Mouse (Mus musculus) layer of hippocampus, adult 9-10 months (tissue): ENCODE data around the gene Zfp82.

ENCODE experiments used
- DNase-seq: peaks from one replicate; pipeline ENCODE4 v3.0.0; 2022; ENCODE audit warnings: low spot score

Zfp82 gene

GRCm38 (mm10) chr7:30048126-30048525, 24.6 kb downstream of the Zfp82 start:
- DNase-seq, result peak; percentile 29

DNA sequence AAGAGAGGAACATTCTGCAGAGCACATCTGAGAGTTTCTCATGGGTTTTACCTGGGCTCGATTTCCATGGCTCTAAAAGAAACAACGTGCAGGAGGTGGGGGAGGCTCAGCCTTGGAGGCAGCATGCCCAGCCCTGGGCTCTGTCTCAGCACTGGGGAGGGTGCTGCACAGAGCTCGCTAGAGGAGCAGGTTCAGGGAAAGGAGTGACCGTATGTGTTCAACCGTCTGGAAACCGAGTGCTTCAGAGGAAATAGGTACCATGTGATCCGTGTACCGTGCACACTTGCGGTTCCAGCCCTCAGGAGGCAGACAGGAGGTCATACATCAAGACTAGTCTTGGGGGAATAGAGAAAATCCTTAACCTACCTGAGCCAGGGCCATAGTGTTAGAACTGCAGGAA, 28.3 kb downstream of the Zfp82 start:
- no peak for DNase-seq

GRCm38 (mm10) chr7:30034331-30034730, 38.4 kb downstream of the Zfp82 start:
- DNase-seq, result no peak

GRCm38 (mm10) chr7:30031379-30031778, 41.3 kb downstream of the Zfp82 start:
- no peak for DNase-seq

DNA sequence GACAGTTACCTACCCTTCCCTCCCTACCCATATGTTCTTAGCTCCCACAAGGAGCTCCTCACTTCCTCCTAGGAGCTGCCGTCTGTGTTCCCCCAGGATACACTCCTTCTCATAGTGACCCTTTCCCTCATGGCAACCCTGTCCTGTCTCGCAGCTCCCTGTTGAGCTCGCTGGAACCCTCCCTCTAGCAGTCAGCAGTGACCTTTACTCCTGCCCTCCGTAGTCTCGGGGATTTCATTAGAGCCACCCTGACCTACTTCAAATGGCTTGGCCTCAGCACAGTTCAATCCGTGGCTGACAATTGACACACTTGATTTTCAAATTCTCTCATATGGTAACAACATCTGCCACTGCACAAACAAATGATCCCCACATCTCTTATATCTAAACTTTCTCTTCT, 42.0 kb downstream of the Zfp82 start:
- no peak for DNase-seq

DNA sequence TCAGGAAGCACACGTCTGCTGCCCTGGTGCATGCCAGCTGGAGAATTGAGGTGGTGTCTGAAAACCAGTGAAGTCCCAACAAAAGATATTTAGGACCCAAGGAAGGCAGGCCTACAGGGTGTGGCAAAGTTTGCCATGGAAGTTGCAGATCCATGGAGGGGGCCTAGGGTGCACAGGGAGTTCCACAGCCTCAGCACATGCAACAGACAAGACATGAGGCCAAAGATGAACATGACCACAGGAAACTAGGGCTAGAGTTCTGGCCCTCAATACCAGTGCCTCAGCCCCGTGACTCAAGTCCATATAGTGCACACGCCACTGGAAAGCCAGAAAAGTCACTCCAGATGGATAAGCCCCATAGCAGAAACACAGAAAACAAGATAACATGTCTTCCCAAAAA, 44.1 kb downstream of the Zfp82 start:
- no peak for DNase-seq

DNA sequence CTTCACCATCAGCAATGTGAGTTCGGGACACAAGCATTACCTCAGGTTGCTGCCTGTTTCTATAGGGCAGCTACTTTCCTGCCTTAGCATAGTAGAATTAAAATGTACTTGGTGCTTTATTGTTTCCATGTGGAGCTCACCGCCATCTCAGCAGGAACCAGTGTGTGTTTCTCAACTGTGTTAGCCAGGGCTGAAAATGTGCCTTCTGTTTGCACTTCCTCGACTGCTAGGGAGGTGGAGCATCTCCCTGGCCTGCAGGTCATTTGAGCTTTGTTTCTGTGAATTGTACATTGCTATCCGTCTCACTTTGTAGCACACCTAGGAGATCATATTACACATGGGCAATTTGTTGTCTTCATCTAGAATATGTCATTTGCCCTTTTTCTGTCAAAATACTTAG, 45.4 kb downstream of the Zfp82 start:
- no peak for DNase-seq

DNA sequence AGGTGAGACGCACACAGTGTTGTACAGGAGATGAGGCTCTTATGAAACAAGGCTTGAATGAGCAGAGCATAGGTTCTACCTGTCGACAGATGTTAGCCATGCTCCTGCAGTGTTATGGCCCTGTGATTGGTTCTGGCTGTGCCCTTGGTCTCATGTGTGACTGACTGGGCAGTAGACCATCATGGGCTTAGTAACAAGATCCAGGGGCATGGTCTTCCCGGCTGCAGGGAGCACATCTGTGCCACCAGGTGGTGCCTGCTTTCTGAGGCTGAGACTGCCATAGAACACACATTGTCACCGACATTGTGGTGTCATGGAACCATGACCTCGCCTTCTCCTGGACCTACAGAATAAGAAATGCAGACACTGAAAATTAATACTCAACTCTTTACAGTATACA, 47.3 kb downstream of the Zfp82 start:
- DNase-seq, result no peak

- no peak for DNase-seq
Measured at GRCm38 (mm10) chr7:30023800-30024199, 48.9 kb downstream of the Zfp82 start.

GRCm38 (mm10) chr7:30023324-30023723, 49.4 kb downstream of the Zfp82 start:
- DNase-seq, result no peak

DNA sequence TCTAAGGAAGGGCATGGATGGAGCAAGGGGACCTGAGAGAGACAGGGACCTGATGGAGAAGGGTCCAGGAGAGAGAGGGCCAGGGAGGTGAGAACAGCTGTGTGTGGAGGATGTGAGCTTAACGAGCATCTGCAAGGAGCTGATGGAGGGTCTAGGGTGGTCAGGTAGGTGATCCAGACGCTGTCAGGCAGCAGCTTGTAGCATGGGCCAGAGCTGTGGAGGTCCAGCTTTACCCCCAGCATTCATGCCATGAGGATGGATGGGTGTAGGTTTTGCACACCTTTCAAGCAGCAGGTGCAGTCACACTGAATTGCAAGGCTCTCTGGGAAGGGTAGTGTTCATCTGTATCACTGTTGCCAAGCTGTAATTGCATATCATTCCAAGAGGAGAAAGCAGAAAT, 53.2 kb downstream of the Zfp82 start:
- DNase-seq, result no peak

- DNase-seq, result no peak
Measured at GRCm38 (mm10) chr7:30017226-30017625, 55.5 kb downstream of the Zfp82 start.

DNA sequence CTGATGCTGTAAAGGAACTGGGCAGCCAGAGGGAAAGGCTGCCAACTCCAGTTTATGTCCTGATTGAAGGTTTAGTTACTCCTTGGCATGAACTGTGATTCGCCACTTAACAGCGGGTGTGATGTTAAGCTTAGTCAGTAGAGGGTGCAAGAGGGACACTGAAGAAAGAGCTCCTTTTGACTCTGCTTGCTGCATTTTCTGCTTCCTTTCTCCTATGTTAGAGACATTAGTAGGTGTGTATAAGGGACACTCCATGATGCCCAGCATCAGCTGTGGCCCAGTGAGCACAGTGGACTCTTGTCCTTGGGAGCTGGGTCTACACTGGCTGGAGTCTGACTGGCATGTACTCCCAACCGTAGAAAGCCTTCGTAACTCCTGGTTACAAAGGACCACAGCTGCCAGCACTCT, 59.7 kb downstream of the Zfp82 start:
- DNase-seq, result peak; percentile 49

GRCm38 (mm10) chr7:30010551-30011195, 62.0 kb downstream of the Zfp82 start:
- DNase-seq, result no peak

DNA sequence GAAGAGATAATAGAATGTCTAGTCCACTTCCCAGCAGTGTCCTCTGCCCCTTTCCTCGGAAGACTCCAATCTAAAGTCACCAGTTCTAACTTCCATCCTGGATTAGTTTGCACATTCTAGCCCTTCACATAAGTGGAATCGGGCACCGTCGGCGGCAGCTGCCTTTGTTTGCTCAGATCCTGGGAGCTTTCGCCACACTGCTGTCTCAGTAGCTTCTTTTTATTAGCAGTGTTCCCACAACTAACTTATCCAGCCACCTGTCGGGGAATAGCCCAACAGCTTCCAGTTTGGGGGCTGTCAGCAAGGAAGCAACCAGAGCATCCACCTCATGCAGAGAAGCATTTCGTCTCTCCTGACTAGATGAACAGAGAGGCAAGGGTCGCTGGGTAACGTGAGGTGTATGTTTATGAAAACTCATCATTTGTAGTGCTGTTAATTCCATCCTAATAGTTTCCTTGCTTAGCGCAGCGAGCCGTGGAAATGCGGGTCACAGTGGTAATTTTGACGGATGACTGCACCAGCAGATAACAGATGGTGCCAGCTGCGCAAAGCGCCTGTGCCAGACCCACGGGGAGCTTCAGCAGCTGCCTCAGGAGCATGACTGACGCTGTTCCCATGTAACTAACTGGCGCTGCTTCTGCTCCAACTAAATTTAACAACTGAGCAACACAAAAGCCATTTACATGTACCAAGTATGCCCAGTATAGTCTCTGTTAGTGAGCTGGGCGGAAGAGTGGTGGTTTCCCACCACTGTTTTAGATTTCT, 63.2 kb downstream of the Zfp82 start:
- peak; percentile 25 for DNase-seq

DNA sequence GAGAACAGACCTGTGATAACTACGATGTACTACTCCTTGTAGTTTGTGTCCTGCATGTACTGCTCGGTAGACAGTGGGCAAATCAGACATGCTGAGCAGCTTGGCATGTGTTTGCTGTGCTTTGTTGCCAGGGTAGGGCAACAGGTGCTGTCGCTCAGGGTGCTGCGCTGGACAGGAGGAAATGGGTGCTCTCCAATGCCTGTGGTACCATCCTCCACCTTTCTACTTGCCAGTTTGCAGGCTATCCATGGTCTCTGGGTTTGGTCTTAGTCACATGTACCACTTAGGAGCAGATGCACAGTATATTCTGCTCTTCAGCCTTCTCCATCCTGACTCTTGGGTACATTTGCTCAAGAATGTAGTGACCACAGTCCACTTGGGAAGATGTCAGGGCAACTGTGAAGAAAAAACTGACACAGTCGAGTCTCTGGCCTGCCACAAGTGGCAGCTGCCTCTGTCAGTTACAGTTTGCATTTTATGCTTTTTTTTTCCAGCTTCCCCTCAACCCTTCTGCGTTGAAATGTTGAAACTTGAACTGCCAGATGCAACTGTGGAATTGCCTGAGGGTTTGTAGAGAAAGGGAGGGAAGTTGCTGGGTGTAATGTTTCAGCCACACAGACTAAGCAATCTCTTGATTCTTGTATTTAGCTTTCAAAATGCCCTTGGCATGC, 64.5 kb downstream of the Zfp82 start:
- no peak for DNase-seq

DNA sequence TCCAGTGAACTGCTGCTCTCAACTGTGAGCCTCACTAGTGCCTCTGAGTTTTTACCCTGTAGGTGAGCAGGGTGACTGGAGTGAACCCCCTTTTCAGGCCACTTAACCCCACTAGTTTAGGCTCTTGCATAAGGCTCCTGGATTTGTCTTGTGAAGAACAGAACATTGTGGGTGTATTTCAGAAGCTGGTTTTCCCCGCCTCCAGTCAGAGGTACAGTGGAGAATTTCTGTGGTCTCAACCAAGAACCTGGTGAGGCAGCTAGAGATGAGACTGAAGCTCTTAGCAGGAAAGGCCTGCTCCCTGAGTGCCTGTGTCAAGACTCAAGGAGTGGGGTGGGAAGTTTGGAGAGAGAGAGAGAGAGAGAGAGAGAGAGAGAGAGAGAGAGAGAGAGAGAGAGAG, 65.1 kb downstream of the Zfp82 start:
- DNase-seq, result no peak
